Mouse (Mus musculus): ENCODE results near the gene Ccs.

- no peak for TF ChIP-seq CTCF (IDR thresholded peaks at IDR 0.05; ENCODE audit: borderline replicate concordance, control insufficient read depth, extremely low read depth, insufficient read depth, low read length, poor library complexity)
- no peak for TF ChIP-seq POLR2A (IDR thresholded peaks at IDR 0.05; ENCODE audit: control insufficient read depth, extremely low read depth, insufficient read depth, low read length, poor library complexity)
Measured at GRCm38 (mm10) chr19:4876755-4877154, 37.6 kb upstream of the Ccs start.
